Mouse (Mus musculus) gastrocnemius, postnatal 36 days (tissue): Measurements from ENCODE around the gene Npc1l1. TPM values are rescaled to one million over a fixed set of nuclear protein-coding genes. Genes with fewer than 3 reads are reported as not detected.

Source experiments
- DNase-seq, 2 experiments: peaks; one replicate each; pipeline ENCODE4 v3.0.0; 2022
- intact Hi-C: fragments of 180-260 bp; cut with DNase I; formaldehyde crosslinking; loops from one replicate; pipeline ENCODE4 v1.15.1; 2025
- total RNA-seq, 2 experiments: library from RNA; stranded (reverse); gene quantifications; 2 replicates each; pipeline ENCODE4 v1.2.3; 2021

Gene Npc1l1
- total RNA-seq, 2 experiments from 2014 or later, result 0.08 to 0.20 TPM

GRCm38 (mm10) chr11:6216834-6217233, 13.1 kb downstream of the Npc1l1 start:
- intact Hi-C loops, result no loop called here
- no peak for DNase-seq

GRCm38 (mm10) chr11:6208158-6208557, 21.8 kb downstream of the Npc1l1 start:
- intact Hi-C loops, result no loop called here
- DNase-seq, result no peak

GRCm38 (mm10) chr11:6207090-6207489, 22.9 kb downstream of the Npc1l1 start:
- no peak for DNase-seq

GRCm38 (mm10) chr11:6200570-6200969, 29.4 kb downstream of the Npc1l1 start:
- intact Hi-C loops, result no loop called here
- DNase-seq, result no peak

More at GRCm38 (mm10) chr11:6207090-6207489, 22.9 kb downstream of the Npc1l1 start:
- intact Hi-C loops, result no loop called here

GRCm38 (mm10) chr11:6200087-6200569, 29.8 kb downstream of the Npc1l1 start, which contains the start of gene Nudcd3:
TSS of gene Nudcd3 (minus strand) at chr11:6200415.
- DNase-seq, result peak; percentile 80 to 89
- intact Hi-C loops, result no loop called here

- intact Hi-C loops, result loop anchor here (5.0 kb wide), 1 partner anchor 63 kb away; no protein-coding TSS in a partner anchor
Observed at GRCm38 (mm10) chr11:6199410-6200086, 30.4 kb downstream of the Npc1l1 start, which contains the start of gene A730071L15Rik. TSS of gene A730071L15Rik (plus strand) at chr11:6200029.

GRCm38 (mm10) chr11:6198449-6198848, 31.5 kb downstream of the Npc1l1 start:
- DNase-seq, result no peak
- intact Hi-C loops, result loop anchor here (5.0 kb wide), 1 partner anchor 64 kb away; no protein-coding TSS in a partner anchor

More at GRCm38 (mm10) chr11:6199410-6200086, 30.4 kb downstream of the Npc1l1 start, which contains the start of gene A730071L15Rik:
- peak in 1 of 2 experiments; percentile 7 for DNase-seq

- intact Hi-C loops, result loop anchor here (5.0 kb wide), 1 partner anchor 66 kb away; no protein-coding TSS in a partner anchor
- no peak for DNase-seq
Observed at GRCm38 (mm10) chr11:6196780-6197179, 33.2 kb downstream of the Npc1l1 start.

- peak; percentile 83 to 88 for DNase-seq
- intact Hi-C loops, result loop anchor here (1.0 kb wide), 1 partner anchor 192 kb away; no protein-coding TSS in a partner anchor
Observed at GRCm38 (mm10) chr11:6187878-6188277, 42.1 kb downstream of the Npc1l1 start.

- no peak for DNase-seq
- intact Hi-C loops, result loop anchor here (1.0 kb wide), 1 partner anchor 191 kb away; no protein-coding TSS in a partner anchor
Observed at GRCm38 (mm10) chr11:6187399-6187798, 42.5 kb downstream of the Npc1l1 start.

GRCm38 (mm10) chr11:6184202-6184935, 45.6 kb downstream of the Npc1l1 start:
- intact Hi-C loops, result no loop called here
- no peak for DNase-seq

GRCm38 (mm10) chr11:6183246-6183645, 46.7 kb downstream of the Npc1l1 start:
- intact Hi-C loops, result no loop called here
- DNase-seq, result no peak

GRCm38 (mm10) chr11:6180811-6181399, 49.0 kb downstream of the Npc1l1 start:
- no peak for DNase-seq
- intact Hi-C loops, result no loop called here

GRCm38 (mm10) chr11:6179194-6179593, 50.7 kb downstream of the Npc1l1 start:
- intact Hi-C loops, result no loop called here
- no peak for DNase-seq

- no peak for DNase-seq
Observed at GRCm38 (mm10) chr11:6178673-6179166, 51.2 kb downstream of the Npc1l1 start.

GRCm38 (mm10) chr11:6177781-6178420, 52.0 kb downstream of the Npc1l1 start:
- intact Hi-C loops, result no loop called here
- no peak for DNase-seq

More at GRCm38 (mm10) chr11:6178673-6179166, 51.2 kb downstream of the Npc1l1 start:
- intact Hi-C loops, result no loop called here

GRCm38 (mm10) chr11:6175506-6175905, 54.4 kb downstream of the Npc1l1 start:
- intact Hi-C loops, result no loop called here
- DNase-seq, result no peak

GRCm38 (mm10) chr11:6174719-6175118, 55.2 kb downstream of the Npc1l1 start:
- intact Hi-C loops, result no loop called here
- no peak for DNase-seq

- intact Hi-C loops, result loop anchor here (10.0 kb wide), 1 partner anchor 1694 kb away; no protein-coding TSS in a partner anchor
- no peak for DNase-seq
Observed at GRCm38 (mm10) chr11:6169041-6169663, 60.8 kb downstream of the Npc1l1 start.
